Mouse (Mus musculus): ENCODE data around the gene Rsrp1.

Rsrp1 gene

GRCm38 (mm10) chr4:134922111-134922924 lies 1.1 kb upstream of the Rsrp1 start:
- DNase-seq (ENCODE audit: low spot score) = no peak

DNA sequence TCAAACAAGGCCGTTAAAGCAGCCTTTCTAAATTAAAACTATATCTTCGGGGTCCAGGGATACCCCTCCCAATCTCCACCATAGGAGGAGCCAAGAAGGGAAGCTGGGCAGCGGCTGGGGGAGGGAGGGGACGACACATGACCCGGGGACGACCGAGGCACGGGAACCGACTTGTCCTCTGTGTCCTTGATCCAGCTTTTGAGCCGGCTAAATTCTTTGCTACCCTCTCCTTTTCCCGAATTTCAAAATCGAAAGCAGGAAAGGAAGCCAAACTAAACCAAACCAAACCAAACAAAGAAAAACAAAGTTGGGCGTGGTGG lies 507 bp upstream of the Rsrp1 start:
- DNase-seq (ENCODE audit: low spot score) = peak; percentile 74

DNA sequence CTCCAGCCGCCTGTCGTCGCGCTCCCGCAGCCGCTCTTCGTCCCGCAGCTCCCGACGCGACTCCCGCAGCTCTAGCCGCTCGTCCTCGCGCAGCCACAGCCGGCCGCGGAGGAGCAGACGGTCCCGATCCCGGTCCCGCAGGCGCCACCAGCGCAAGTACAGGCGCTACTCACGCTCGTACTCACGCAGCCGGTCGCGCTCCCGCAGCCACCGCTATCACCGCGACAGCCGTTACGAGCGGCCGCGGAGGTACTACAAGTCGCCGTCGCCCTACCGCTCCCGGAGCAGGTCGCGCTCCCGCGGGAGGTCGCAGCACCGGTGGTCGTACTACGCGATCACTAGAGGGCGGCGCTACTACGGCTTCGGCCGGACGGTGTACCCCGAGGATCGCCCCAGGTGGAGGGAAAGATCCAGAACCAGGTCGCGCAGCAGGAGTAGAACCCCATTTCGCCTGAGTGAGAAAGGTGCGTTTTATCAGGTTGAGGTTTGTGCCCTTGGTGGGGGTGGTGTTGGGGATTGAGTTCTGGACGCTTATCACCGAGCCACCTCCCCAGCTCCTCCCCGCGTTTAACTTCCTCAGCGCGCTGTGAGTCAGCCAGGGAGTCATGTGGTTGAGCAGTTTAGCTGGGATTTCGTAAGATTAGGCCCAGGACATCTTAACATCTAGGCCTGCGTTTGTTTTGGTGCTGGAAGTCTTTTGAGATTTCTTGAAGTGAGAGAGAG lies 788 bp downstream of the Rsrp1 start:
- DNase-seq (ENCODE audit: low spot score) = peak; percentile 88

- DNase-seq (ENCODE audit: low spot score) = no peak
Observed at GRCm38 (mm10) chr4:134925206-134925605, 1.8 kb downstream of the Rsrp1 start.

- no peak for DNase-seq (ENCODE audit: low spot score)
Observed at GRCm38 (mm10) chr4:134927815-134928463, 4.5 kb downstream of the Rsrp1 start.

DNA sequence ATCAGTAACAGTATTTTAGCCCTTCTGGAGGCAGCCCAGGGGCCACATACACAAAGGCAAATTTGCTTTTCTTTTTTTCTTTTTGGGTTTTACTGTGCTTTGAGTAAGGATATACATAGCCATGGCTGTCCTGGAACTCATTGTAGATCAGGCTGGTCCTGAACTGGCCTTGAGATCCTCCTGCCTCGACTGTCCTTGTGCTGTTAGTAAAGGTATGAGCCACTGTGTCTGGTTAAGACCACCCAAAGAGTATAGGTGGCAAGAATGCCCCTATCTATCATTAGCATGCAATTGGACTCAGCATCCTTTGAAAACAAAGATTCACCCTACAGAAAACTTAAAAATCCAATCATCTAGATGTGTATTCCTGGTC lies 5.1 kb downstream of the Rsrp1 start:
- DNase-seq (ENCODE audit: low spot score) = no peak

- no peak for DNase-seq (ENCODE audit: low spot score)
Observed at GRCm38 (mm10) chr4:134929536-134929935, 6.1 kb downstream of the Rsrp1 start.

- no peak for DNase-seq (ENCODE audit: low spot score)
Observed at GRCm38 (mm10) chr4:134930190-134930589, 6.8 kb downstream of the Rsrp1 start.

GRCm38 (mm10) chr4:134930684-134931481 lies 7.5 kb downstream of the Rsrp1 start, which contains the start of gene Syf2:
Gene Syf2 (plus strand): TSS chr4:134930898.
- peak; percentile 97 for DNase-seq (ENCODE audit: low spot score)

GRCm38 (mm10) chr4:134937240-134938176 lies 14.1 kb downstream of the Rsrp1 start:
- no peak for DNase-seq (ENCODE audit: low spot score)

DNA sequence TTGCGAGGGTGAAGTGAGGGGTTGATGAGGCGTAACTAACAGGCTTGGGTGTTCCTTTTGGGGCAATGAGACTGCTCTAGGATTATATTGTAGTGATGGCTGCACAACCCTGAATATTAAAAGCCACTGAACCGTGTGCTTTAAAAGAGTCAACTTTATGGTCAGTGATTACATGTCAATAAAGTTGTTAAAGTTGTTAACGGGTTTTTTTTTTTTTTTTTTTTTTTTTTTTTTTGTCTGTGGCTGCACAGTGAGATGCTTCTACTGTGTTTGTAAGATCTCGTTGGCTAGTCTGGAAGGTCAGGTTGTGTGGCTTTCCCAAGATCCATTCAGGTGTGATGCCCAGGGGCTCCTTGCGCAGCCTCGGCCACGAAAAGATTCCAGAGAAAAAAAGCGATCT lies 16.5 kb downstream of the Rsrp1 start:
- DNase-seq (ENCODE audit: low spot score) = no peak

DNA sequence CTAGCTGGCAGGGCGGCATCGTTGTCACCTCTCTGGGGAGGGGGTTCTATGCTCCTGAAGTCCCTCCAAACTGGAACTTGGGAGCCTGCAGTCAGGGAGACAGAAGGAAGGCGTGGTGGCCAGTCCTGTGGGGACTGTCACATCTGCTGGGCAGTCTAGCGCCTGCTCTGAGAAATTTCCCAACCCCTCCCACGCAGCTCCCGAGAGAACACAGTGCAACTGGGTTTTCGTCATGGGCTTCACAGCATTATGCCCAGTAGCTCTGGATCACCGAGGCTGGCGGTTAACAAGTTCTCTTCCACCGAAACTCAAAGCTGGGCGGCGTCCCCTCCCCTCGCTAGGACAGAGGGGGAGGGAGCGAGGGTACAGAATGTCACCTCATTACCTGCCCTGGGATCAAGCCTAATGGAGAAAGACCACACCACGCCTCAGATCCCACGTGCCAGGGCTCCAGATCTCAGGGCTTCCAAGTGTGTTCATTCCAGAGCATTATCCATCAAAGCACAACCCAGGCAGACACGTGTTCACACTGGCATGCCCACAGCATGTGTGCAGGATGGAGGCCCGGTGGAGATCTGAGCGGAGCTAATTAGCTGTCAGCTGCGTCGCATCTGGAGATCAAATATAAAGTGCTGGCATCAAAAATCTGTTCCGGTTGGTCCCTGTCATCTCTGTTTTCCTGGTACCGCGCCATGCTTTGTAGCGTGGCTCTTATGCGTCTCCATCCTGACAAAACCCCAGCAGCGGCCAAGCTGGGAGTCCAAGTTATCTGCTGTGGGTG lies 20.6 kb downstream of the Rsrp1 start:
- DNase-seq (ENCODE audit: low spot score) = no peak

DNA sequence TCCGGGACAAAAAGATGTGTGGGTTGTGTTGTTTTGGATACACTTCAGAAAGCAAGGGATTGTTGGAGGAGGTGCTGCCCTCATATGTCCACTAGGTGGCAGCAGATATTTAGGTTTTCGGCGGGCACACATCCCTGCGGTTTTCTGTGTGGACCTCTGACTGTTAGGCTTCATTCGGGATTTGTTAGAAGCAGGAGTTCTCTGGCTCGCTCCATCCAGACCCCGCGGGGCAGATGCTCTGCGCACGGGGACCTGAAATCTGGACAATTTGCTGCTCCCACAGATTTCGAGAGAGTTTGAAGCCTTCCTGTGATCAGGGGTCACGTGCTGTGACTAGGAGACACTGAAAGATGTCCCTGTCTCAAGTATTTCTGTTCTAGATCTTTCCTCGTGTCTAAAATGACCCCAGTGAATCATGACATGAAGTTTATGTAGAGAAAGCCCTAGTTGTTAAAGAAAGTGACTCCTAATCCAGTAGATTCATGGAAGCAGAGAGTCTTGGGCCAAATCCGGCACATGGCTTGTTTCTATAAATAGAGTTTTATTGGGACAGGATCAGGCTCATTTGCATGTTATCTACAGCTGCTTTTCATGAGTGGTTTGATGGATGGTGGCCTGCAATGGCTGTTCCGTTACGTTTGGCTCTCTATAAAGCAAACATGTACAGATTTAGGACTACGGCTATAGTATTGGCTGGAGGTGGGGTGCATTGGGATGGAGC lies 22.8 kb downstream of the Rsrp1 start:
- peak; percentile 78 for DNase-seq (ENCODE audit: low spot score)

DNA sequence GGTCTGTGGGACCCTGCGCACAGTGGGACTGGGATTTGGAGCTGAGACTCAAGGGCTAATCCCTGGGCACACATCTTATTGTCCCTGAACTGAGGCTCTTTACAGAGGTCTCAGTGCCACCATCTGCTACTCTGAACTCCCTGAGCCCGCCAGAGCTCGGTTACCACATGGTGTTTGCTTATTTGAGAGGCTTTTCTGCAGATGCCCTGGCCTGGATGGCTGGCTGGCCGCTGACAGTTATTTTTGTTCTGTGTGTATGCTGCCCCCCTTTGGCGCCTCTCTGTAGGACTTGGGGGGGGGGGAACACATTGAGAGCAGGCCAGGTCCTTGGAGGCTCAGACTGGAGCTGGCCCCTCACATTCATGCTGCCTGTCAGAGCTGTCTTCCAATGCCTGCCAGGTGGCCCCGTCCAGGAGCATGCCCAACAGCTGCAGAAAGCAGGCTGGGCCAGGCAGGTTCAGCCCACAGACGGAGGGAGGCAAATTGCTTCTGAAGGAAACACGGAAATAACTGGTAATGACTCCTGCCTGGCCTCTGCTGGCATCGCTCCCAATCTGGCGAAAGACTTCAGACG lies 27.2 kb downstream of the Rsrp1 start:
- no peak for DNase-seq (ENCODE audit: low spot score)

- DNase-seq (ENCODE audit: low spot score) = no peak
Observed at GRCm38 (mm10) chr4:134954461-134954860, 31.1 kb downstream of the Rsrp1 start.

- no peak for DNase-seq (ENCODE audit: low spot score)
Observed at GRCm38 (mm10) chr4:134955196-134955595, 31.8 kb downstream of the Rsrp1 start.

GRCm38 (mm10) chr4:134955845-134956244 lies 32.5 kb downstream of the Rsrp1 start:
- DNase-seq (ENCODE audit: low spot score) = no peak

DNA sequence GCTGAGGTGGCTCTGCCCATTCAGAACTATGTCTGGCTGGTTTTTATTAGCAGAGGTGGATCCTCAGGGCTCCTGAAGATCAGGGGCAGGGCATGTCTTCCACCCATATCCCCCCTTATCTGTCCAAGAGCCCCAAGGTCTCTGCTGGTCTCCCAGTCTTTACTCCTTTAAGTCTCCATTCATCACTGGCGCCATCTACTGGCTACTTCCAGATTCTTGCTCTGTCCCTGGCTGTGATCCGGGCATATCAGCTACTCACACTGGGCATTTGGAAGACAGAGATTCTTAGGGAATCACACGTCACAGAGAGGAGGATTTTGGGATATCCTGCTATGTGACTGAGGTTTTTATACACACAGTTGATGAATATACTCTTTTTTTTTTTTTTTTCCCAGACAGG lies 32.9 kb downstream of the Rsrp1 start:
- peak; percentile 72 for DNase-seq (ENCODE audit: low spot score)
